Mouse (Mus musculus) forebrain, postnatal 0 days (tissue): ENCODE data around the gene Bicdl2. TPM values are rescaled to one million over a fixed set of nuclear protein-coding genes. Genes with fewer than 3 reads are reported as not detected.
A peak's percentile ranks its signal among the peaks of the same experiment; 100 is the strongest.

Source experiments
- ATAC-seq: fragments of 200-750 bp; cut with Nextera tagmentation; 2 replicates; pipeline ENCODE4 v1.8.0; 2017; ENCODE audit warnings: mild to moderate bottlenecking, moderate library complexity
- DNase-seq: peaks from one replicate; pipeline ENCODE4 v3.0.0-alpha.2; 2015
- H3K27ac ChIP-seq: fragments of 300-500 bp; sonication (generic); 2 replicates; pipeline ENCODE4 v1.5.1; 2014; ENCODE audit warnings: low read depth, mild to moderate bottlenecking, antibody characterized with exemption, low read length, moderate library complexity, mixed read lengths
- H3K27me3 ChIP-seq: fragments of 300-500 bp; sonication (generic); 2 replicates; pipeline ENCODE4 v1.6.1; 2014; ENCODE audit warnings: mild to moderate bottlenecking, low read length, mixed read lengths; ENCODE audit not compliant: insufficient read depth
- H3K36me3 ChIP-seq: fragments of 300-500 bp; sonication (generic); 2 replicates; pipeline ENCODE4 v1.6.1; 2014; ENCODE audit warnings: mild to moderate bottlenecking, moderate library complexity; ENCODE audit not compliant: insufficient read depth
- H3K4me1 ChIP-seq: fragments of 300-500 bp; sonication (generic); 2 replicates; pipeline ENCODE4 v1.6.1; 2014; ENCODE audit warnings: antibody characterized with exemption; ENCODE audit not compliant: insufficient read depth
- H3K4me2 ChIP-seq: fragments of 300-500 bp; sonication (generic); 2 replicates; pipeline ENCODE4 v1.6.1; 2014; ENCODE audit warnings: low read depth, mild to moderate bottlenecking, moderate library complexity
- H3K4me3 ChIP-seq: fragments of 300-500 bp; sonication (generic); 2 replicates; pipeline ENCODE4 v1.5.1; 2014; ENCODE audit warnings: low read depth, low read length, mixed read lengths
- H3K9ac ChIP-seq: fragments of 300-500 bp; sonication (generic); 2 replicates; pipeline ENCODE4 v1.6.1; 2014; ENCODE audit warnings: mild to moderate bottlenecking
- H3K9me3 ChIP-seq: fragments of 300-500 bp; sonication (generic); 2 replicates; pipeline ENCODE4 v1.6.1; 2016; ENCODE audit warnings: low read length
- CTCF ChIP-seq: sonication (generic); IDR thresholded peaks from 2 replicates; pipeline ENCODE4 v1.5.1; 2016; ENCODE audit warnings: antibody characterized with exemption, control low read depth, low read depth
- WGBS: fragments of 180-500 bp; shearing (Covaris S2); extraction: QIAGEN DNeasy Blood & Tissue Kit; methylation state at CpG from one replicate; pipeline ENCODE4 v1.1.7; 2014; 5-methylcytosine and 5-hydroxymethylcytosine counted together
- polyA plus RNA-seq: library from polyadenylated mRNA; unstranded; fragments of >200 nt; fragmentation: Nextera tagmentation; extraction: Ambion mirVana; gene quantifications from 2 replicates; pipeline ENCODE4 v1.2.1, GENCODE M21; 2015
- total RNA-seq: library from RNA; depleted of rRNA; stranded (reverse); fragments of >200 nt; gene quantifications from 2 replicates; pipeline ENCODE4 v1.2.3, GENCODE M21; 2014

The Bicdl2 gene
- total and polyA plus RNA-seq, 2 experiments from 2014 or later: 0.12 to 0.14 TPM

- TF ChIP-seq CTCF: no peak
- Histone ChIP-seq H3K36me3 (no peaks in the 10 kb centered on the region), H3K4me3 (no peak overlapping the region), H3K9me3 (no peaks in the 10 kb centered on the region), H3K9ac (no peak overlapping the region), H3K4me2 (no peak overlapping the region), H3K27me3 (peaks cover 27% of the 10 kb centered on the region), H3K4me1 (no peaks in the 10 kb centered on the region), H3K27ac (no peak overlapping the region)
- no peak for DNase-seq
- WGBS: 5% methylated on average over 14 of the region's 14 CpGs
- ATAC-seq: no peak
These were observed 532 bp downstream of the Bicdl2 start for GRCm38 (mm10) chr17:23660876-23661200.

- peaks cover 27% of the 10 kb centered on the region for H3K27me3 ChIP-seq
- DNase-seq: no peak
- H3K4me1 ChIP-seq: no peaks in the 10 kb centered on the region
- no peak for ATAC-seq
- H3K4me2 ChIP-seq: no peak overlapping the region
- no peak overlapping the region for H3K9ac ChIP-seq
- peak; percentile 27; the same call in 1 of the 2 replicates for TF ChIP-seq CTCF
- peaks cover 4% of the 10 kb centered on the region; the same call in 1 of the 2 replicates for H3K36me3 ChIP-seq
- H3K4me3 ChIP-seq: no peak overlapping the region
- 6% methylated on average over 9 of the region's 9 CpGs for WGBS
- no peaks in the 10 kb centered on the region for H3K9me3 ChIP-seq
- H3K27ac ChIP-seq: no peak overlapping the region
These were observed 1.2 kb downstream of the Bicdl2 start for GRCm38 (mm10) chr17:23661526-23661925.

GRCm38 (mm10) chr17:23664556-23665021, 4.3 kb downstream of the Bicdl2 start:
- 0 out of 2 replicates have a peak, but pooled peaks have one; percentile 20 for ATAC-seq

GRCm38 (mm10) chr17:23665511-23665910, 5.2 kb downstream of the Bicdl2 start:
- H3K4me2 ChIP-seq: no peak overlapping the region
- no peaks in the 10 kb centered on the region for H3K4me1 ChIP-seq
- 85% methylated on average over 14 of the region's 14 CpGs for WGBS
- H3K9ac ChIP-seq: no peak overlapping the region
- DNase-seq: no peak
- peaks cover 15% of the 10 kb centered on the region for H3K27me3 ChIP-seq
- H3K4me3 ChIP-seq: no peak overlapping the region
- no peak overlapping the region for H3K27ac ChIP-seq
- no peak for TF ChIP-seq CTCF
- no peaks in the 10 kb centered on the region for H3K9me3 ChIP-seq
- no peak for ATAC-seq
- H3K36me3 ChIP-seq: peaks cover 25% of the 10 kb centered on the region

More at GRCm38 (mm10) chr17:23664556-23665021, 4.3 kb downstream of the Bicdl2 start:
- peak; percentile 78 for TF ChIP-seq CTCF
- H3K27ac ChIP-seq: no peak overlapping the region
- peaks cover 22% of the 10 kb centered on the region for H3K27me3 ChIP-seq
- 12% methylated on average over 5 of the region's 5 CpGs for WGBS
- H3K4me3 ChIP-seq: no peak overlapping the region
- H3K4me2 ChIP-seq: no peak overlapping the region
- no peak overlapping the region for H3K9ac ChIP-seq
- no peaks in the 10 kb centered on the region for H3K4me1 ChIP-seq
- H3K36me3 ChIP-seq: peaks cover 19% of the 10 kb centered on the region
- peak; percentile 53 for DNase-seq
- no peaks in the 10 kb centered on the region for H3K9me3 ChIP-seq

- no peak overlapping the region for H3K4me2 ChIP-seq
- TF ChIP-seq CTCF: no peak
- no peak overlapping the region for H3K27ac ChIP-seq
- peaks cover 25% of the 10 kb centered on the region for H3K36me3 ChIP-seq
- DNase-seq (no peak), ATAC-seq (no peak)
- 0 out of 2 replicates have a peak, but pooled peaks cover 8% of the 10 kb centered on the region for H3K4me1 ChIP-seq
- H3K4me3 ChIP-seq: no peak overlapping the region
- H3K27me3 ChIP-seq: no peaks in the 10 kb centered on the region
- WGBS: 94% methylated on average over 7 of the region's 7 CpGs
- no peak overlapping the region for H3K9ac ChIP-seq
- H3K9me3 ChIP-seq: no peaks in the 10 kb centered on the region
These were observed 10.3 kb downstream of the Bicdl2 start for GRCm38 (mm10) chr17:23670516-23671074.

- Histone ChIP-seq H3K4me1 (peaks cover 14% of the 10 kb centered on the region; the same call in 1 of the 2 replicates), H3K9me3 (no peaks in the 10 kb centered on the region), H3K27ac (no peak overlapping the region), H3K4me3 (no peak overlapping the region), H3K36me3 (peaks cover 21% of the 10 kb centered on the region), H3K4me2 (no peak overlapping the region), H3K9ac (no peak overlapping the region), H3K27me3 (0 out of 2 replicates have a peak, but pooled peaks cover 3% of the 10 kb centered on the region)
- ATAC-seq: no peak
- DNase-seq: no peak
- 100% methylated on average over 3 of the region's 3 CpGs for WGBS
- TF ChIP-seq CTCF: no peak
These were observed 11.2 kb downstream of the Bicdl2 start for GRCm38 (mm10) chr17:23671519-23671918.

- ATAC-seq (no peak), DNase-seq (no peak)
- peaks cover 15% of the 10 kb centered on the region for H3K36me3 ChIP-seq
- H3K27me3 ChIP-seq: 0 out of 2 replicates have a peak, but pooled peaks cover 3% of the 10 kb centered on the region
- peak overlapping the region; percentile 72; the same call in 1 of the 2 replicates for H3K9ac ChIP-seq
- H3K27ac ChIP-seq: no peak overlapping the region
- H3K4me3 ChIP-seq: peak overlapping the region; percentile 71
- no peak; the same call in 1 of the 2 replicates for TF ChIP-seq CTCF
- WGBS: 71% methylated on average over 3 of the region's 3 CpGs
- peak overlapping the region; percentile 85 for H3K4me2 ChIP-seq
- H3K4me1 ChIP-seq: peaks cover 18% of the 10 kb centered on the region; the same call in 1 of the 2 replicates
- H3K9me3 ChIP-seq: no peaks in the 10 kb centered on the region
These were observed 12.5 kb downstream of the Bicdl2 start for GRCm38 (mm10) chr17:23672761-23673160.
